Mouse (Mus musculus) erythroblast, embryonic 14.5 days (primary cell): ENCODE measurements at regions not wholly inside any gene's neighbourhood (a gene's known extent, or its start where the extent isn't known, plus 50 kb on each side); places are given as distances from the start of the nearest gene placed in this dataset.

Experiments
- GATA1 ChIP-seq: IDR thresholded peaks from 2 replicates; pipeline ENCODE4 v1.6.1; 2012; ENCODE audit warnings: low read length, inconsistent platforms, mixed read lengths
- TAL1 ChIP-seq: IDR thresholded peaks from 3 replicates; pipeline ENCODE4 v1.6.1; 2012; ENCODE audit warnings: low read length, inconsistent platforms, mixed read lengths

DNA sequence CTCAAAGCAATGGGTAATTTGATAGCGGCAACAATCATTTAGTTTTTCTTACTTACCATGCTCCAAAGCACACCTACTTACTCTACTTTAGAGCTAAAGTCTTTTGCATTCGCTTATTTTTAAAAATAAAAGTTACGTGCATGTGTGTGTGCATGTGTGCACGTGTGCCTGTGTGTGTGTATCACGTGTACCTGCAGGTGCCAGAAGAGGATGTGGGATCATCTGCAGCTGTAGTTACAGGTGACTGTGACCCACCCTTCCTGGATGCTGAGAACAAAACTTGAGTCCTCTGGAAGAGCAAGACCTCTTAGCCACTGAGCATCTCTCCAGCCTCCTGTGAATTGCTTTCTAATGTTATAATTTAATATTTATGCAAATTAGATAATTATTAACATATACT is 52.0 kb upstream of the Jazf1 start:
- no peak for TF ChIP-seq TAL1
- TF ChIP-seq GATA1, result no peak
